Mouse (Mus musculus): ENCODE results near the gene Troap. TPM values are rescaled to one million over a fixed set of nuclear protein-coding genes. Genes with fewer than 3 reads are reported as not detected.
A peak's percentile ranks its signal among the peaks of the same experiment; 100 is the strongest.
"Not testable (repeated sequence)": the region's sequence is repeated elsewhere in the genome, so short reads cannot be mapped to it uniquely, and the experiment has no call there.

Troap gene
- polyA plus RNA-seq, 1 experiment: 9.0 TPM

DNA sequence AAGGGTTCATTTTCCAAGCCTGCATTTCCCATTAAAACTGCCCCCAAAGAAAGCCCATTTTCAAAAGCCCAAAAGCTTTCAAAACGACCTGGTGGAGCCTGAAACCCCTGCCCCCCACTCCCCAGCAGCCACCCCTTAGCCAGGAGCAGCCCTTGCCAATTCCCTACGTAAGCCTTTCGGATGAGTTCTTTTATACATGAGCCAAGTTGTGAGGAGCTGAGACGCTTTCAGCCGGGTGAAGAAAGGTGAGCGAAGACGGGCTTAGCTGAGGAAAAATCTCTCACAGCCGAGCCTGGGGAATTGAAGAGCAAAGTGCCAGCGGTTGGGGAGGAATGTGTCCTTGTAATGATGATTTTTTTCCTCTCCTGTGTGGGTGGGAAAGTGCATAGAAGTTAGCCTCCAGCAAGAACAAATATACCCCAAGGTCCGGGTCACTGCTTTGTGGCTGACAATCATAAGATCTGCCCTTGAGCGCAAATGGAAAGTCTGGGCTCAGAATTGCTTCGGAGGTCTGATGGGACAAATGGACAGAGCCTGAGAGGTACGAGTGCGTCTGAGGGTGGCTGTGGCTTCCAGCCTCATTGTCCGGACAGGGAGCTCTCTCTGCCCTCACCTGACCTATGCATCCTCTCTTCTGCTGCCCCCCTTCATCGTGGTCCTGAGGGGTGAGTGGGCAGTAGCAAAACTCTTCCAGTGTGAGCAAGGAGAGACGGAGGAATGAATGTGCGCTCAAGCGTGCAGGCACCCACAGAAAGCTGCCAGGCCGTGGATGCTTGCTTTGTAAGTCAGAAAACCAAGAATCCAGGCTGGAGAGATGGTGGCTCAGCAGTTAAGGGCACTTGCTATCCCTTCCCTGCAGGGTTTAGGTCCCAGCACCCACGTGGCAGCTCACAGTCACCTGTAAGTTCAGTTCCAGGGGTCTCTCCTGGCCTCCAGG, 33.2 kb upstream of the Troap start:
- peaks cover 16% of the 10 kb centered on the region for H3K36me3 ChIP-seq (ENCODE audit: control insufficient read depth, insufficient read depth, low read length)
- H3K27ac ChIP-seq (ENCODE audit: insufficient read depth, low read depth, low read length): no peak overlapping the region
- WGBS: 70% methylated on average over 21 of the region's 21 CpGs
- TF ChIP-seq CTCF (IDR thresholded peaks at IDR 0.05; ENCODE audit: extremely low read depth, insufficient read length, insufficient replicate concordance, low read depth, low read length) (no peak), POLR2A (IDR thresholded peaks at IDR 0.05; ENCODE audit: low read depth, low read length) (no peak)
- H3K27me3 ChIP-seq (ENCODE audit: control insufficient read depth, insufficient read depth, low read length): no peaks in the 10 kb centered on the region
- no peak overlapping the region for H3K4me3 ChIP-seq (ENCODE audit: low read depth, low read length)
- peaks cover 3% of the 10 kb centered on the region; the same call in 1 of the 2 replicates for H3K4me1 ChIP-seq (ENCODE audit: control insufficient read depth, insufficient read depth, insufficient read length, low read length)

GRCm38 (mm10) chr15:99042334-99042733, 32.0 kb upstream of the Troap start:
- Histone ChIP-seq H3K4me3 (ENCODE audit: low read depth, low read length) (no peak overlapping the region), H3K4me1 (ENCODE audit: control insufficient read depth, insufficient read depth, insufficient read length, low read length) (peaks cover 3% of the 10 kb centered on the region; the same call in 1 of the 2 replicates), H3K27ac (ENCODE audit: insufficient read depth, low read depth, low read length) (no peak overlapping the region), H3K27me3 (ENCODE audit: control insufficient read depth, insufficient read depth, low read length) (no peaks in the 10 kb centered on the region), H3K36me3 (ENCODE audit: control insufficient read depth, insufficient read depth, low read length) (peaks cover 10% of the 10 kb centered on the region)
- TF ChIP-seq POLR2A (IDR thresholded peaks at IDR 0.05; ENCODE audit: low read depth, low read length) (no peak), CTCF (IDR thresholded peaks at IDR 0.05; ENCODE audit: extremely low read depth, insufficient read length, insufficient replicate concordance, low read depth, low read length) (no peak)
- 69% methylated on average over 5 of the region's 5 CpGs for WGBS

- H3K36me3 ChIP-seq (ENCODE audit: control insufficient read depth, insufficient read depth, low read length): no peaks in the 10 kb centered on the region
- WGBS: 26% methylated on average over 3 of the region's 3 CpGs
- H3K27ac ChIP-seq (ENCODE audit: insufficient read depth, low read depth, low read length): no peak overlapping the region
- no peak for TF ChIP-seq POLR2A (IDR thresholded peaks at IDR 0.05; ENCODE audit: low read depth, low read length)
- no peak for TF ChIP-seq CTCF (IDR thresholded peaks at IDR 0.05; ENCODE audit: extremely low read depth, insufficient read length, insufficient replicate concordance, low read depth, low read length)
- H3K27me3 ChIP-seq (ENCODE audit: control insufficient read depth, insufficient read depth, low read length): no peaks in the 10 kb centered on the region
- no peak overlapping the region for H3K4me3 ChIP-seq (ENCODE audit: low read depth, low read length)
- H3K4me1 ChIP-seq (ENCODE audit: control insufficient read depth, insufficient read depth, insufficient read length, low read length): peaks cover 3% of the 10 kb centered on the region; the same call in 1 of the 2 replicates
Observed at GRCm38 (mm10) chr15:99044854-99045253, 29.5 kb upstream of the Troap start.

GRCm38 (mm10) chr15:99045734-99046133, 28.6 kb upstream of the Troap start:
- 80% methylated on average over 6 of the region's 6 CpGs for WGBS
- H3K36me3 ChIP-seq (ENCODE audit: control insufficient read depth, insufficient read depth, low read length); H3K27me3 ChIP-seq (ENCODE audit: control insufficient read depth, insufficient read depth, low read length); H3K27ac ChIP-seq (ENCODE audit: insufficient read depth, low read depth, low read length); H3K4me3 ChIP-seq (ENCODE audit: low read depth, low read length); H3K4me1 ChIP-seq (ENCODE audit: control insufficient read depth, insufficient read depth, insufficient read length, low read length): not testable (repeated sequence)

DNA sequence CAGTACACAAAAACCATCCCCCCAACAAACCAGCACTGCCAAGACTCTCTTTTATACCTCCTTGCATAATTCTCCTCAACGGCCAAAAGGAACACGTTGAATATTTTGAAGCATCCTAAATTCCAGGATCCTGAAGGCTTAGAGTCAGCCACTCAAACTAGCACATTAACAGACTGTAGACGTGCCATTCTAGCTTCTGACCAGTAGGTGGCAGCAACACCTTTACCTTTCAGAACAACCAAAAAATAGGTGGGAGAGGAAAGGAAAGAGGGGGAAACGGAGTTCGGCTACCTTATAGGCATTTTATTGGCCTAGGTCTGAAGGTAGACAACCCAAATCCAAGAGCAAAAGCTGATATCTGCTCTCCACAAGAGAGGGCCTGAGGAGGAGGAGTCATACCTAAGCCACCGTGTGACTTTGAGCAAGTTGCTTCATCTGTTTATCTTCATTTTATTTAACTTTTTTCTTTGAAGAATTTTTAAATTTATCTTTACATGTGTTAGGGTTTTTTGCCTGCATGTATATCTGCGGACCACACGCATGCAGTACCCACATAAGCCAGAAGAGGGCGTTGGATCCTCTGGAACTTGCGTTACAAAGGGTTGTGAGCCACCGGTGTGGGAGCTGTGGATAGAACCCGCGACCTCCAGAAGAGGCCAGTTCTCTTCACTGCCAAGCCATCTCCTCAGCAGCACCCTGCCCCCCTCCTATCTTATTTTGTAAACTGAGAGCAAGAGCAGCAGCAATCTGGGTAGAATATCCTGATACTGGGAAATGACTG, 24.7 kb upstream of the Troap start:
- Histone ChIP-seq H3K27me3 (ENCODE audit: control insufficient read depth, insufficient read depth, low read length) (no peaks in the 10 kb centered on the region; the same call in 1 of the 2 replicates), H3K27ac (ENCODE audit: insufficient read depth, low read depth, low read length) (no peak overlapping the region), H3K4me3 (ENCODE audit: low read depth, low read length) (no peak overlapping the region), H3K4me1 (ENCODE audit: control insufficient read depth, insufficient read depth, insufficient read length, low read length) (peaks cover 3% of the 10 kb centered on the region; the same call in 1 of the 2 replicates), H3K36me3 (ENCODE audit: control insufficient read depth, insufficient read depth, low read length) (no peaks in the 10 kb centered on the region)
- WGBS: 31% methylated on average over 13 of the region's 13 CpGs
- no peak for TF ChIP-seq POLR2A (IDR thresholded peaks at IDR 0.05; ENCODE audit: low read depth, low read length)
- TF ChIP-seq CTCF (IDR thresholded peaks at IDR 0.05; ENCODE audit: extremely low read depth, insufficient read length, insufficient replicate concordance, low read depth, low read length): peak; percentile 74; the same call in 1 of the 2 replicates

DNA sequence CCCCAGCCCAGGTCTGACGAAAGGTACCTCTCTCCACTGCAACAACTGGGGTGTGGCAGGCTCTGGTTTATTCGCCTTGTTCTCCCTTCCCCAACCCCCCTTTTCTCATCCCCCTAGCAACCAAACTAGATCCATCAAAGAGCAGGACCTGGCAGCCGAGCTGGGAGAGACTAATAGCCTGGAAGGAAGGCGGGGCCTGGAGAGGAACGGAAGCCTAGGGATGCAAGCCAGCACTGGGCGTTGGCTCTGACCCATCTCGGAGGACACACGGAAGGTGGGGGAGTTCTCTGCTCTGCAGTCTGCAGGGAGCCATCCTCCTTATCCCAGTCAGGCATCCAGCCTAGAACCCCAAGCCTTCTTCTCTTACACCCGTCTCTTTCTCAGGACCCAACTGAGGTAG, 21.0 kb upstream of the Troap start:
- H3K4me1 ChIP-seq (ENCODE audit: control insufficient read depth, insufficient read depth, insufficient read length, low read length): peaks cover 14% of the 10 kb centered on the region
- H3K4me3 ChIP-seq (ENCODE audit: low read depth, low read length): no peak overlapping the region
- WGBS: 11% methylated on average over 9 of the region's 9 CpGs
- H3K36me3 ChIP-seq (ENCODE audit: control insufficient read depth, insufficient read depth, low read length): no peaks in the 10 kb centered on the region
- no peak overlapping the region for H3K27ac ChIP-seq (ENCODE audit: insufficient read depth, low read depth, low read length)
- TF ChIP-seq POLR2A (IDR thresholded peaks at IDR 0.05; ENCODE audit: low read depth, low read length) (no peak), CTCF (IDR thresholded peaks at IDR 0.05; ENCODE audit: extremely low read depth, insufficient read length, insufficient replicate concordance, low read depth, low read length) (no peak)
- peaks cover 31% of the 10 kb centered on the region for H3K27me3 ChIP-seq (ENCODE audit: control insufficient read depth, insufficient read depth, low read length)

DNA sequence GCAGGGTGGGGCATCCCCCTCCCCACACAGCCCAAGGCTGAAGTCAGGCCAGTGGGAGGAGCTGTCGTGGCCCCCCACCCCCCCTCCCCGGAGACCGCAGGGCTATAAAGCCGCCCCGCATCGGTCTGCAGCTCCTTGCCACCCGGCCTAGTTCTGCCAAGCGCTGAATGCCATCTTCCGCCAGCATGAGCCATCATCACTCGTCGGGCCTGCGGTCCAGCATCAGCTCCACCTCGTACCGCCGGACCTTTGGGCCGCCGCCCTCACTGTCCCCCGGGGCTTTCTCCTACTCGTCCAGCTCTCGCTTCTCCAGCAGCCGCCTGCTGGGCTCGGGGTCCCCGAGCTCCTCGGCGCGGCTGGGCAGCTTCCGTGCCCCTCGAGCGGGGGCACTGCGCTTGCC, 19.3 kb upstream of the Troap start, which contains the start of gene Prph:
Gene Prph (plus strand): TSS at position 135 of the 400 bp plus-strand sequence.
- TF ChIP-seq CTCF (IDR thresholded peaks at IDR 0.05; ENCODE audit: extremely low read depth, insufficient read length, insufficient replicate concordance, low read depth, low read length) (no peak), POLR2A (IDR thresholded peaks at IDR 0.05; ENCODE audit: low read depth, low read length) (no peak)
- Histone ChIP-seq H3K27ac (ENCODE audit: insufficient read depth, low read depth, low read length) (no peak within 1 kb of the TSS), H3K4me1 (ENCODE audit: control insufficient read depth, insufficient read depth, insufficient read length, low read length) (peaks cover 14% of the 10 kb centered on the region), H3K4me3 (ENCODE audit: low read depth, low read length) (peak within 1 kb of the TSS; percentile 20), H3K27me3 (ENCODE audit: control insufficient read depth, insufficient read depth, low read length) (peaks cover 34% of the 10 kb centered on the region), H3K36me3 (ENCODE audit: control insufficient read depth, insufficient read depth, low read length) (no peaks in the 10 kb centered on the region)
- WGBS: 5% methylated on average over 30 of the region's 30 CpGs
